Mouse (Mus musculus) erythroblast, embryonic 14.5 days (primary cell): ENCODE results near the gene Bend6. TPM values are rescaled to one million over a fixed set of nuclear protein-coding genes. Genes with fewer than 3 reads are reported as not detected.

Experiments
- H3K27me3 ChIP-seq: 2 replicates; pipeline ENCODE4 v1.6.1; 2012; ENCODE audit warnings: inconsistent platforms; ENCODE audit not compliant: control insufficient read depth
- H3K36me3 ChIP-seq: 2 replicates; pipeline ENCODE4 v1.6.1; 2012; ENCODE audit warnings: mild to moderate bottlenecking, inconsistent platforms; ENCODE audit not compliant: control insufficient read depth
- H3K4me1 ChIP-seq: 2 replicates; pipeline ENCODE4 v1.6.1; 2012; ENCODE audit warnings: inconsistent platforms; ENCODE audit not compliant: control insufficient read depth
- H3K4me3 ChIP-seq: replicated peaks from 2 replicates; pipeline ENCODE3; 2012; ENCODE audit warnings: moderate library complexity, mild to moderate bottlenecking, inconsistent platforms
- H3K9me3 ChIP-seq: 2 replicates; pipeline ENCODE4 v1.6.1; 2012; ENCODE audit warnings: low read length, inconsistent platforms, mixed read lengths; ENCODE audit not compliant: control insufficient read depth
- GATA1 ChIP-seq: IDR thresholded peaks from 2 replicates; pipeline ENCODE4 v1.6.1; 2012; ENCODE audit warnings: low read length, inconsistent platforms, mixed read lengths
- TAL1 ChIP-seq: IDR thresholded peaks from 3 replicates; pipeline ENCODE4 v1.6.1; 2012; ENCODE audit warnings: low read length, inconsistent platforms, mixed read lengths
- polyA plus RNA-seq: library from polyadenylated mRNA; stranded (reverse); fragments of >175 nt; gene quantifications from 2 replicates; pipeline ENCODE4 v1.2.3, GENCODE M21; 2012

Gene Bend6
- polyA plus RNA-seq, 1 experiment: not detected

GRCm38 (mm10) chr1:33911589-33911988 is 4.0 kb upstream of the Bend6 start:
- Histone ChIP-seq H3K9me3 (no peaks in the 10 kb centered on the region; the same call in 1 of the 2 replicates), H3K4me3 (no peak overlapping the region), H3K4me1 (peaks cover 13% of the 10 kb centered on the region), H3K27me3 (peaks cover 39% of the 10 kb centered on the region), H3K36me3 (no peaks in the 10 kb centered on the region; the same call in 1 of the 2 replicates)
- no peak for TF ChIP-seq TAL1
- no peak for TF ChIP-seq GATA1

- TF ChIP-seq TAL1 (no peak), GATA1 (no peak)
- peak within 1 kb of the TSS; percentile 51 for H3K4me3 ChIP-seq
- peaks cover 59% of the 10 kb centered on the region for H3K27me3 ChIP-seq
- H3K9me3 ChIP-seq: no peaks in the 10 kb centered on the region; the same call in 1 of the 2 replicates
- H3K4me1 ChIP-seq: peaks cover 13% of the 10 kb centered on the region
- no peaks in the 10 kb centered on the region for H3K36me3 ChIP-seq
Observed at GRCm38 (mm10) chr1:33908191-33908962, 761 bp upstream of the Bend6 start, which contains the start of gene Dst. TSS of gene Dst (plus strand) at chr1:33908225.

GRCm38 (mm10) chr1:33906927-33907326 is 689 bp downstream of the Bend6 start:
- Histone ChIP-seq H3K4me3 (peak overlapping the region; percentile 51), H3K36me3 (no peaks in the 10 kb centered on the region), H3K4me1 (peaks cover 13% of the 10 kb centered on the region), H3K9me3 (no peaks in the 10 kb centered on the region; the same call in 1 of the 2 replicates), H3K27me3 (peaks cover 59% of the 10 kb centered on the region)
- TF ChIP-seq GATA1 (no peak), TAL1 (no peak)

GRCm38 (mm10) chr1:33906216-33906615 is 1.4 kb downstream of the Bend6 start:
- H3K4me1 ChIP-seq: peaks cover 13% of the 10 kb centered on the region
- H3K27me3 ChIP-seq: peaks cover 59% of the 10 kb centered on the region
- H3K9me3 ChIP-seq: no peaks in the 10 kb centered on the region; the same call in 1 of the 2 replicates
- no peaks in the 10 kb centered on the region for H3K36me3 ChIP-seq
- H3K4me3 ChIP-seq: no peak overlapping the region
- no peak for TF ChIP-seq TAL1
- no peak for TF ChIP-seq GATA1

- Histone ChIP-seq H3K9me3 (no peaks in the 10 kb centered on the region; the same call in 1 of the 2 replicates), H3K27me3 (peaks cover 40% of the 10 kb centered on the region), H3K4me1 (peaks cover 13% of the 10 kb centered on the region), H3K4me3 (no peak overlapping the region), H3K36me3 (no peaks in the 10 kb centered on the region)
- TF ChIP-seq GATA1: no peak
- TF ChIP-seq TAL1: no peak
Observed at GRCm38 (mm10) chr1:33903587-33903986, 4.0 kb downstream of the Bend6 start.

- Histone ChIP-seq H3K9me3 (no peaks in the 10 kb centered on the region), H3K4me3 (no peak overlapping the region), H3K27me3 (peaks cover 10% of the 10 kb centered on the region), H3K36me3 (no peaks in the 10 kb centered on the region), H3K4me1 (no peaks in the 10 kb centered on the region)
- TF ChIP-seq GATA1 (no peak), TAL1 (no peak)
Observed at GRCm38 (mm10) chr1:33900175-33900574, 7.4 kb downstream of the Bend6 start.

- no peaks in the 10 kb centered on the region for H3K9me3 ChIP-seq
- no peaks in the 10 kb centered on the region for H3K4me1 ChIP-seq
- no peak overlapping the region for H3K4me3 ChIP-seq
- TF ChIP-seq GATA1 (no peak), TAL1 (no peak)
- no peaks in the 10 kb centered on the region for H3K27me3 ChIP-seq
- no peaks in the 10 kb centered on the region for H3K36me3 ChIP-seq
Observed at GRCm38 (mm10) chr1:33898373-33898772, 9.2 kb downstream of the Bend6 start.

- H3K4me3 ChIP-seq: no peak overlapping the region
- TF ChIP-seq TAL1 (no peak), GATA1 (no peak)
- no peaks in the 10 kb centered on the region for H3K4me1 ChIP-seq
- no peaks in the 10 kb centered on the region for H3K36me3 ChIP-seq
- no peaks in the 10 kb centered on the region for H3K9me3 ChIP-seq
- H3K27me3 ChIP-seq: no peaks in the 10 kb centered on the region
Observed at GRCm38 (mm10) chr1:33897426-33897825, 10.2 kb downstream of the Bend6 start.

GRCm38 (mm10) chr1:33896666-33897065 is 10.9 kb downstream of the Bend6 start:
- Histone ChIP-seq H3K4me3 (no peak overlapping the region), H3K27me3 (no peaks in the 10 kb centered on the region), H3K9me3 (no peaks in the 10 kb centered on the region), H3K4me1 (no peaks in the 10 kb centered on the region), H3K36me3 (no peaks in the 10 kb centered on the region)
- TF ChIP-seq GATA1 (no peak), TAL1 (no peak)

- Histone ChIP-seq H3K36me3 (no peaks in the 10 kb centered on the region), H3K4me3 (no peak overlapping the region), H3K9me3 (no peaks in the 10 kb centered on the region), H3K4me1 (no peaks in the 10 kb centered on the region), H3K27me3 (no peaks in the 10 kb centered on the region)
- TF ChIP-seq GATA1: no peak
- no peak for TF ChIP-seq TAL1
Observed at GRCm38 (mm10) chr1:33896116-33896515, 11.5 kb downstream of the Bend6 start.
